Mouse (Mus musculus): ENCODE data around the gene Dnase2a.
"Not testable (repeated sequence)": the region's sequence is repeated elsewhere in the genome, so short reads cannot be mapped to it uniquely, and the experiment has no call there.

Gene Dnase2a

DNA sequence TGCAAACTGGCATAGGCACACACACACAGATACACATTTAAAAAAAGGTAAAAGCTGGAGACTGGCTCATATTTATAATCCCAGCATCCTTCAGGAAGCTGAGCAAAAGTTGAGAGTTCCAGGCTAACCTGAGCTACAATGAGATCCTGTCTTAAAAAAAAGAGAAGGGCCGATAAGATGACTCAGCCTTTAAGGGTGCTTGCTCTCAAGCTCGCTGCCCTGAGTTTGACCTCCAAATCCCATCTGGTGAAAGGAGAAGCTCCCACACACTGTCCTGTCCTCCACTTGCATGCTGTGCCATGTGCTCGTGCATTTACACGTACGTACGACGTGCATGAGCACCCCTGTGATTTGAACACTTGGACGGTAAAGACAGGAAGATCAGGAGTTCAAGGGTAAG is 867 bp upstream of the Dnase2a start:
- DNase-seq (ENCODE audit: low read depth, low spot score): no peak

DNA sequence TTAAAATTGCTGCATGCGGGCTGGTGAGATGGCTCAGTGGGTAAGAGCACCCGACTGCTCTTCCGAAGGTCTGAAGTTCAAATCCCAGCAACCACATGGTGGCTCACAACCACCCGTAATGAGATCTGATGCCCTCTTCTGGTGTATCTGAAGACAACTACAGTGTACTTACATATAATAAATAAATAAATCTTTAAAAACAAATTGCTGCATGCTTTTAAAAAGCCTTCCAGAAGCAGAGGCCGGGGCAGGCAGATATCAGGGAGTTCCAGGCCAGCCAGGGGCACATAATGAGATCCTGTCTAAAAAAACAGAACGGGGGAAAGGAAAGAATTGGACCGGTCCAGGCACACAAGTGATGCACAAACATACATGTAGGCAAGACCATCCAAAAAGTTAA is 381 bp upstream of the Dnase2a start:
- DNase-seq (ENCODE audit: low read depth, low spot score): not testable (repeated sequence)

DNA sequence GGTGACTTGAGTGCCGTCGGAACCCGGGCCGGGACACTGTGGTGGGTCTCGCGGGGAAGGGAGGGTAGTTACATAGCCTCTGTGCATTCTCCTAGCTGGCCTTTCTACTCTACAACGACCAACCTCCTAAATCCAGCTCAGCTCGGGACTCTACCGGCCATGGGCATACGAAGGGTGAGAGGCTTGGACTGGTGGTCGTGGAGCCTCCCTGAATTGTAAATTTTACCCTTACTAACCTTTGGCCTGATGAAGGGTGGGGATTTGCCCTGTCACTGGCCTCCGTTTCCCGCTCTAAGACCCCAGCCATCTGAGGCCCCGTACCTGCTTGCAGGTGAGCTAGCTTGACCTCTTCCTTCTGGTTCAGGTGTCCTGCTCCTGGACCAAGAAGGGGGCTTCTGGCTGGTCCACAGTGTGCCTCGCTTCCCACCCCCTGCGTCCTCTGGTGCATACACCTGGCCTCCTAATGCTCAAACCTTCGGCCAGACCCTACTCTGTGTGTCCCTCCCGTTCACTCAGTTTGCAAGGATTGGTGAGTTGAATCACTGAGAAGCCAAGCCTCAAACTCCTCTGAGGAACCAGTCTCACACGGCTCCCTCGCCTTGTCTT is 905 bp downstream of the Dnase2a start:
- DNase-seq (ENCODE audit: low read depth, low spot score): no peak

DNA sequence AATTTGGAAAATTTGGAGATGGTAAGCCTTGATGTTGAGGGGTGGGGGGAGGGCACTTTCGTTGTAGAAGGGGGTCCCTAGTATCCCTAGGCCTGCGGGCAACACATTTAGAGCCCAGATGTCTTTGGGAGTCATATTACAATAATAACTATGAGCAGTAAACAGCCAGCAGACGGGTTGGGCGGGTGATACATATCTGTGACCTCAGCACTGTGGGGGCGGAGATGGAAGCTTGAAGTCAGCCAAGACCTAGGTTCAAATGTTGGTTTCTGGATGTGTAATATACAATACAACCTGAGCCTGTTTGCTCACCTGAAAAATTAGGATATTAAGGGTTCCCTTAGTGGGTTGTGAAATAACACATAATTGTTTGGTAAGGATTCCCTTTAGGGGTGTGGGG is 1.6 kb downstream of the Dnase2a start:
- no peak for DNase-seq (ENCODE audit: low read depth, low spot score)

DNA sequence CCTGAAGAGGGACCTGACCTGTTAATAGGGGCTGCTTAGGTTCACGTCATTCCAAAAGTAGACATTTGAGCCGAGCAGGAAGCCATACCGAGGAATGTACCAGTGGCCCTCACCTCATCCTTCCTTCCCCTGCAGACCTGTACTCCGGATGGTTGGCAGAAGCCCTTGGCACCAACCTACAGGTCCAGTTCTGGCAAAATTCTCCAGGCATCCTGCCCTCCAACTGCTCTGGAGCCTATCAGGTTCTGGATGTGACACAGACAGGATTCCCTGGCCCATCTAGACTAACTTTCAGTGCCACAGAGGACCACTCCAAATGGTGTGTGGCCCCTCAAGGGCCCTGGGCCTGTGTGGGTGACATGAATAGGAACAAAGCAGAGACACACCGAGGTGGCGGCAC is 2.2 kb downstream of the Dnase2a start:
- DNase-seq (ENCODE audit: low read depth, low spot score): no peak

DNA sequence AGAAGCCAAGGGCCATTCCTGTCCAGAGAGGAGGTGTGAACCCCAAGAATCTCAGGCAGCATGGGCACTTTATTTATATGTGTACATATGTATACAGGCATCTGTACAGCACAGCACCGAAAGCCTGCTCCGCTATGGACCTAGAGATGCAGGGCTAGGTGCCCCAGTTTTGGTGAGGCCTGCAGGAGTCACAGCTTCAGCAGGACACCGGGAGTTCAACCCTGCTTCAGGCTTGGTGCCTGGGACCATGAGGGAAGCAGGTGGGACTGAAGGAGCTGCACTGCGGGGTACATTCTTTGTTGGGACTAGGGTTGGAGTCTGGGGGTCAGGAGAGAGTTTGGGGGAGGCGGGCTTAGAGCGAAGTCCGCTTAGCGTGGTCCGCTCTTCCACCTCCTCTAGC is 3.5 kb downstream of the Dnase2a start:
- no peak for DNase-seq (ENCODE audit: low read depth, low spot score)

DNA sequence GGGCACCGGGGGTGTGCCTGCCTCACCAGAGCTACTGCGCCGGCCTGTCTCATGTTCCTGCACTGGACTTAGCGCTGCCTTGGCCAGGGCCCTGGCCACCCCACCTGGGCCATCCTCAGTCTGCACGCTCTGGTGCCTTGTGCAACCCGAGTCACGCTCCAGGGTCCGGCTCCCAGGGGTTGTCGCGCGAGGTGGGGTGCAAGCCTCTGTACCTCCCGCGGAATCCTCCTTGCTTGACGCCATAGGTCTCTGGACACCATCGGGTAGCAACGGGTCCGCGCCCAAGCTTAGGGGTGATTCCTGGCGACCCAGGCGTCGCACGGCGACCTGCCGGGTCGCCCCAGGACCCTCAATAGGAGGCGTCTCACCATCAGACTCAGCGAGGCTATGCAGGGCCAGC is 4.0 kb downstream of the Dnase2a start:
- DNase-seq (ENCODE audit: low read depth, low spot score): no peak

DNA sequence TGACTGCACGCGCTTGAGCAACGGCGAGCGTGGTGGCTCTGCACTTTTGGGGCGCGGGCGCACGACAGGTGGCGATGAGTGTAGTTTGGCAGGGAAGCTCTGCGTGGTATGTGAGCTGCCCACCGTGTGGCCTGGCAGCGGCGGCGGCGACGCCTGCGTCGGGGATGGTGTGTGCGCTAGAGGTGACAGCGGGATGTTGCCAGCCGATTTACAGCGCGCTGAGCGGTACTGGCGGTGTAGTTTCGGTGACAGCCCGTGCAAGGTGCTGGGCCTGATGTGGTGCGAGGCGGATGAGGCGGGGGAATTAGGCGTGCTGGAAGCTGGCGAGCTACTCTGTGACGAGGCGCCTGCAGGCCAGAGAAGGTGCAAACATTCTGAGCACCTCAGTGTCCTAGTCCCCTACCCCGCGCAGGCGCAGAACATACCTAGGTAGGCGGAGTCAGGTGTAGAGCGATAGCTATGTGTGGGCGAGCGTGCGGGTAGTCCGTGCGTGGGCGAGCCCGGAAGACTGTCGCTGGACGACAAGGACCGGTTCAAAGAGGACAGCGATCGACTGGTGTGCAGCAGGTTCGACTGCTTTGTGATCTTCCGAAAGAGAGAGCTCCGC is 4.6 kb downstream of the Dnase2a start:
- DNase-seq (ENCODE audit: low read depth, low spot score): peak; percentile 96

DNA sequence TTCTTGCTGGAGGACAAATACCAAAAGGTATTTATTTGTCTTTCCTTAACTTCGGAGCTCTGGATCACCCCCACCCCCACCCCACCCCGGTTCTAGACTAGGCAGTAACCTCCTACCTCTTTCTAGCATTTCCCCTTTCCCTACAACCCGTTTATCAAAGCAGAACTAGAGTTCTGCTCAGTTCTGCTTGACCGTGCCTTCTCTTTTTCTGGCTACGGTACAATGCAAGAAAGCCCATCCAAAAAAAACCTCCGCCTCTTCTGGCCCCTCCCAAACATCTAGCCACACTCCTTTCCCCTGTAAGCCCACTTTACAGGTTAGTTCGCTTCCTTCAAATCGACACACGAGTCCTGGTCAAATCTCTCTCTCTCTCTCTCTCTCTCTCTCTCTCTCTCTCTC is 5.1 kb downstream of the Dnase2a start:
- peak; percentile 60 for DNase-seq (ENCODE audit: low read depth, low spot score)

DNA sequence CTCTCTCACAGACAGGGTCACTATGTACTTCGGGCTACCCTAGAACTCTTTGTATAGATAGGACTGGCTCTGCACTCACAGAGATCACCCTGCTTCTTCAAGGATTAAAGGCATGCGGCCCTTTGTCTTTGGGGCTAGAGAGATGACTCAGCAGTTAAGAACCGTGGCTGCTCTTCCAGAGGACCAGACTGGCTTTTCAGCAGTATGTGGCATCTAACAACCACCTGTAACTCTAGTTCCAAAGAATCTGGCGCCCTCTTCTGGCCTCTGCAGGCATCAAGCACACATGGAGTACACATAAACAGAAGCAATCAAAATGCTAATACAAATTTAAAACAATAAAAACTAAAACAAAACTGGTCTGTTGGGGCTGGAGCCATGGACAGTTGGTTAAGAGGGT is 5.6 kb downstream of the Dnase2a start:
- peak; percentile 95 for DNase-seq (ENCODE audit: low read depth, low spot score)

DNA sequence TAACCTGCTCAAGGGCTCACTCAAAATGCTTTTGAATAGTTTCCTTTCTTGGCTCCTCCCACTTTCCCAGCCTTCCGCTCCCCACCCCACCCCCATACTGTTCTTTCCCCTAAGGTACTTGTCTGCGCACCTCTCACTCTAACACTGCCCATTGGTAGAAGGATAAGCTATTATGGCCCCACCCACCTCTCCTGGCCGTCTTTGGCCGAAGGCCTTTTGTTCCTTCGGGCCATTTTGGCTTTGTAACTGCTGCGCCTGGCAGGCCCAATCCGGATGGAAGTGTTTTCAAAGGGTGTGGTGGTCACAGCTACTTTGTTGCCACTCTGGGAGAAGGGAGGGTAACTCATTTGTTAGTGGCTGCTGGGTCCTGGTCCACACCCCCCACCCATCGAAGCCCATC is 6.9 kb downstream of the Dnase2a start:
- DNase-seq (ENCODE audit: low read depth, low spot score): peak; percentile 99

DNA sequence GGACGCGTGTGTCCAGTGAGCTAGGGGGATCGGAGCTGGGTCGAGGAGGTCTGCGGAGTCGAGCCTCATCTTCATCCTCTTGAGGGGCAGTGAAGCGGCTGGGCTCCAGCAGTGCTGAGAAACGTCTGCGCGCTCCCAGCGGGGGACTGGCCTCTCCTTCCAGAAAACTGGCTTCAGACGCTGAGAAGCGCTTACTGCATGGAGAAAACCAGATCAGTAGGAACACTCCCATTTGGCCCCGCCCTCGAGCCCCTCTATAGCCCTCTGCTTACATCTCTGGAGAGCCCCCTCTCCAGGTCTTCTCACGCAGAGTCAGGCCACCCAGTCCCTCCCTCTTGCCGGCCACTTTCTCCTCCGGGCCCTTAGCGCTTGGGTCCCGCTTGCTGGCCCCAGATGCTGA is 9.4 kb downstream of the Dnase2a start:
- peak; percentile 67 for DNase-seq (ENCODE audit: low read depth, low spot score)

DNA sequence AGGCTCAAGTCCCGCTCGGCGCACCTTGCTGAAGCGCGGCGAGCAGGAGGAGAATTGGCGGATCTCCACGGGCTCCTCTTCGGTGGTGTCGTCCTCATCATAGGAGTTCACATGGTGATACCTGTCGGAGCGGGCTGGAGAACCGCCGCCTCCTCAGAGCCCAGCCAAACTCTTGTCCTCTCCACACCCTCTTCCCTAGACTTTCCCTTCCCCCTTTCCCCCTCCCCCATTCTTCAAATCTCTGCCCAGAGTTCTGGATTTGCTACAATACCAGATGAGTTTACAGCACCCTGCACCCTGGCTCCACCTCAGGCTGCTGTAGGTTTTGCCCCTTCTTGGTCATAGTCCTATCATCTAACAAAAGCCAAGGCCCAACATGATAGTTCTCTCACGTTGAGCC is 10.3 kb downstream of the Dnase2a start:
- peak; percentile 66 for DNase-seq (ENCODE audit: low read depth, low spot score)

DNA sequence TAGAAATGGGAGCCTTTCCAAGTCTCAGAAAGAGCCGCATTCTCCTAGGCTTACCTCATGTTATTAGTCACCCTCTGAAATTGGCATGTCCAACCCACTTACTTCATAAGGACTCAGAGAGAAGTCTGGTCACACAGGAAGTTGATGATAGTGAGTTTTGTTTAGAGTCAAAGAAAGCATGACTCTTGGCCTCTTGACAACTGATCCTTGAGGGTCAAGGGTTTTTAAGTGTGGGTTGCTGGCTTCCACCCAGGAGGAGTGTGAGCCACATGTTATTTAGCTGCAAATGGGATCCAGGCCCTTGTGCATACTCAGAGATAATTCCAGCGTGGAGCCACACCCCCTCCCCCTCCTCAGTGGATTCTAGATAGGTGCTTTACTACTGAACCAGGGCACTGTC is 13.2 kb downstream of the Dnase2a start:
- no peak for DNase-seq (ENCODE audit: low read depth, low spot score)

DNA sequence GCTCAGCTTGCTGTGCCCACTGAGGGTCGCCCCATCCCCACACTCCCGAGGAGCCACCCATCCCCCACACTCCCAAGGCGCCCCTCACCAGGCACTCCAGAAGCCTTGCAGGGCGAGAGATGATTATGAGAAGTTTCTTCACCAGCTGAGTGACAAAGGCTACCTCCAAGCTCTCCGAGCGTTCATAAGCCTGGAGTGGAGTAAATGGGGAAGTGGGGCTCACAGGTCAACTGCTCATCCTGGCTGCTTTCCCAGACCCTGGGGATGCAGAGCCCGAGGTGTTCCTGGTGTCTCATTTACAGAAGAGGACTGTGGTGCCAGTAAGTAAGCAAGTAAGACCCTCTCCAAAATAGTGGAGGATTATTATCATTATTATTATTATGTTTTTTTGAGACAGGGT is 17.2 kb downstream of the Dnase2a start:
- DNase-seq (ENCODE audit: low read depth, low spot score): no peak

DNA sequence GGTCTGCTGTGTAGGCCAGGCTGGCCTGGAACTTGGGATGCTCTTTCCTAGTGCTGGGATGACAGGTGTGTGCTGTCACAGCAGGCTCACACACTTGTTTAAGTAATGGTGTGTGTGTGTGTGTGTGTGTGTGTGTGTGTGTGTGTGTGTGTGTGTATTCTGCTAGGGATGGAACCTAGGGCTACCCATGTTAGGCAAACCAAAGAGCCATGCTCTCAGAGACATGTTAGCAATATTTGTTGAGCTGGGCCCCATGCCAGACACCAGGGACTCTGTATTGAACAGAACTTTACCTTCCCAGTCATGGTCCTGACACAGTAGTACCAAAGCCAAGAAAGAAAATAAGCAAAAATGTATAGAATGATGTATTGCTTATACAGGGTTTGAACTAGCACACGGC is 19.2 kb downstream of the Dnase2a start:
- no peak for DNase-seq (ENCODE audit: low read depth, low spot score)

DNA sequence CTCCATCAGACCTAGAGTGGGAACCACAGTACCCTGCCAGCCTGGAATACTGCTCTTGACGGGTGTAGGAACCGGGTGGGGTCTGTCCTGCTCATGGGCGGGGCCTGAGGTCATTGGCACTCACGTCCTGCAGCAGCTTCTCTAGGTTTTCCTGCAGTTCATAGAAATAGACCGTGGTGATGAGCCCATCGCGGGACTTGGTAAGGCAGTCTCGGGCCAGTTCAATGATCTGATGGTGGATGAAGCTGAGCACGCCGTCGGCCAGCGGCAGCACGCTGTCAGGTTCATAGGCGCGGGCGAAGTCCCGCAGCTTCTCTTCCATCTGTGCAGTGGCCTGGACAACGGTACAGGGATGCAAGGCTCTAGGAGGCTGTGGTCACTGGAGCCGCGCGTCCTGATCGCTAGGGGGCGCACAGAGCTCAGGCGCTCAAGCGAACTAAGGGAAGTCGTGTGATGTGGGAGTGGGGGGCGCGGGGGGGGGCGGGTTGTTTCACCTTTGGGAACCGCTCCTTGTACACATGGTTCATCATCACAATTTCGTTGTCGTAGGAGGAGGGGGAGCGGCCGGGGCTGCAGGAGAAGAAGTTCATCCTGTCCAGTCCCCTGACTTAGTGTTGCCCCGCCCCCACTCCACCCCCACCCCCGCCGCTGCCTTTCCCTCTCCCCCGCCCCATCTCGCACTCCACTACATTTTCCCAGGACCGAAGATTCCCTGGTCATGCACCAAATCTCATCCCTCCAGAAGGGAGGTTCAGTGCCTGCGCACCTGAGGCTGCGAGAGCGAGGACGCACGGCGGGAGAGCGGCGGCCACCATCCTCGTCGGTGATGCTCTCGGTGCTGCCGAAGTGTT is 20.3 kb downstream of the Dnase2a start:
- DNase-seq (ENCODE audit: low read depth, low spot score): peak; percentile 83

DNA sequence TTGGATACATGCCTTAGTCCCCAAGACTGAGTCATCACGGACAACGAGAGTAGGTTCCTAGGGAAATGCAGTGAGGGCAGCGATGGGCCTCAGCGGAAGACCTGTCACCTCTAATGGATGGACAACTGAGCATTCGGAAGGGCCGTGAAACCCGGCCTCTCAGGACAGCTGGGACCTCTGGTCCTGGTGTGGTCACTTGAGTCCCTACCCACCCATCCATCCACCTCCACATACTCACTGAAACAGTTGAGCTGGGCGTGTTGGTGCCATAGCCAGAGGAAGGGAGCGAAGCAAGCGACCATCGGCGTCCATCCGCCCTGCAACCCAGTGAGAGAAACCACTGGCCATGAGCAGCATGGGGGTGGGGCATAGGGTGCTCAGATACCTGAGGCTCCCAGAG is 22.2 kb downstream of the Dnase2a start:
- DNase-seq (ENCODE audit: low read depth, low spot score): no peak

DNA sequence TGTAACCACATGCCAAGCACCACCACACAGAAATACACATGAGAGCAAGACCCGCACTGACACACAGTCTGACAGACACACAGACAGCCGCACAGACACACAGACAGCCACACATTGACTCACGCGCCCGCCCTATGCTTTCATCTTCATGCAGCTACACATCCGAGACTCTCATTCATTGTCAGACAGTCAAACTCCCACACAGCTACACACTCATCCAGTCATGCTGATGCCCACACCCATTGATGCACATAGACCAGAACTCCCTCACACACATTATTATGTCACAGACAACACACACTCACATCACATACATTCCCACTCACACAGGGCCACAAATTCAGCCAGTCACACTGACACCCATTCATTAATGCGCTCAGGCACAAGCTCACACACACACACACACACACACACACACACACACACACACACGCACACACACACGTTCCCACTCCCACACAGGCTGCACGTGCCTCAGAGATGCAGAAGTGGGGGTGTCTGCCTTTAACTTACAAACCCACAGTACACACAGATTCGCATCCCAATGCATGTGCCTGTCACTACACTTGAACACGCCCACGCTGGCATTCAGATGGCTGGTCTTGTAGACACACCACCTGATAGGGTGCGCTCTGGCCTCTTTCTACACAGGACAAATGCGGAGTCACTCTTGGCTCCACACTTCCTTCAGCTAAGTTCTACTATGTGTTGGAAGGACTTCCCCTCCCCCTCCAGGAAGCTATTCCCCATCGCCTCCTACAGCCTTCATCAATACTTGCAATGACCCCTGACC is 25.6 kb downstream of the Dnase2a start:
- no peak for DNase-seq (ENCODE audit: low read depth, low spot score)

DNA sequence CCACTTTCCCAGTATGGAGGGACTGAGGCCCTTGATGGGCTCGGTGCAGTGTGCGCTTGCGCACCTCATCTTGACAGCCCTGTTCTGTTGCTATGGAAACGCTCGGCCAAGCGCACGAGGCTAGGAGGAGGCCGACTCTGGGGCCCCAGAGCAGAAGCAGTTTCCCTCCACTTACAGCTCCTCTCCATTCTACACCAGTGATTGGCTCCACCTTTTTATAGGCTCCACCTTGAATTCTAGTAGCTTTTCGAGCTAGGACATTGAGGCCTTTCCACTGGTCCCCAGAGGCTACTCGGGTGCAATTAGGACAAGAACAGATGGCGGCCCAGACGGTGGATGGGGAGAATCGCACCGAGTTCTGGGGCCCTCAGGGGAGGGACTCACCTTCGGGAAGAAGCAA is 26.5 kb downstream of the Dnase2a start:
- peak; percentile 88 for DNase-seq (ENCODE audit: low read depth, low spot score)

DNA sequence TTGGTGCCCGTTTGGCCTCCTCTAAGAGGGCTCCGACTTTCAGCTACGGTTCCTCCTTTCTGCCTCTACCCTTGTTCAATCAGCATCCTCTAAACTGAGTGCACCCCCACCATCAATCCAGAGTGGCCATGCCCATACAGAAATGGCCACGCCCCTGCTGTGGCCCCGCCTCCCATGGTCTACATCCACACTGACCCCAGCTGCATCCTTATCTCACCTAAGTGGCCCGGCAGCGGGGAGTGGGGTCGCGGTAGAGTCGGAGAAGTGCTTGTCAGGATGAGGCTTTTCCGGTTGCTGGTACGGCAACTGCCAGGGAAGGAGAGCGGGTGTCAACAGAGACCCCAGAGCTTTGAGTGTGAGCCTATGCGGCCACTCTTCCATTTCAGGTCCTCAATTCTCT is 27.1 kb downstream of the Dnase2a start:
- no peak for DNase-seq (ENCODE audit: low read depth, low spot score)
